Mouse (Mus musculus) G1E (cell line): ENCODE measurements around the gene Nt5c3b. TPM values are rescaled to one million over a fixed set of nuclear protein-coding genes. Genes with fewer than 3 reads are reported as not detected.

Source experiments
- ATAC-seq: 2 replicates; pipeline ENCODE4 v1.8.0; 2016; ENCODE audit warnings: mild to moderate bottlenecking; ENCODE audit not compliant: insufficient number of reproducible peaks, poor library complexity, low FRiP score, severe bottlenecking; ENCODE audit errors: extremely low read depth
- DNase-seq: peaks from one replicate; pipeline ENCODE4 v3.0.0; 2012; ENCODE audit warnings: low spot score
- H3K27me3 ChIP-seq: 2 replicates; pipeline ENCODE4 v1.6.1; 2012; ENCODE audit warnings: mild to moderate bottlenecking, low read length, inconsistent platforms; ENCODE audit not compliant: insufficient read depth
- H3K36me3 ChIP-seq: replicated peaks from 2 replicates; pipeline ENCODE3; 2012; ENCODE audit warnings: mild to moderate bottlenecking, inconsistent platforms
- H3K4me1 ChIP-seq: 2 replicates; pipeline ENCODE4 v1.6.1; 2012; ENCODE audit warnings: low read depth, low read length, inconsistent platforms, mixed read lengths; ENCODE audit not compliant: insufficient read depth
- H3K4me3 ChIP-seq: 2 replicates; pipeline ENCODE4 v1.5.1; 2012; ENCODE audit warnings: low read depth, mild to moderate bottlenecking, inconsistent platforms, low read length, moderate library complexity, mixed read lengths
- H3K9me3 ChIP-seq: replicated peaks from 2 replicates; pipeline ENCODE4 v1.6.1; 2012; ENCODE audit warnings: inconsistent platforms
- CTCF ChIP-seq: IDR thresholded peaks from 2 replicates; pipeline ENCODE4 v1.5.1; 2012; ENCODE audit warnings: low read depth, low read length, inconsistent platforms, mixed read lengths
- GATA1 ChIP-seq: IDR thresholded peaks from 2 replicates; pipeline ENCODE4 v1.6.1; 2012; ENCODE audit warnings: borderline replicate concordance, low read length, inconsistent platforms, mixed read lengths
- GATA2 ChIP-seq: IDR thresholded peaks from 2 replicates; pipeline ENCODE4 v1.6.1; 2012; ENCODE audit warnings: low read depth, low read length, inconsistent platforms, borderline replicate concordance
- POLR2AphosphoS5 ChIP-seq: IDR thresholded peaks from 2 replicates; pipeline ENCODE4 v1.6.1; 2012; ENCODE audit warnings: low read depth, low read length, inconsistent platforms; ENCODE audit not compliant: insufficient replicate concordance
- TAL1 ChIP-seq: conservative IDR thresholded peaks from 2 replicates; pipeline ENCODE4 v1.6.1; 2012; ENCODE audit warnings: low read depth, low read length, inconsistent platforms, mixed read lengths
- polyA plus RNA-seq: library from polyadenylated mRNA; stranded (reverse); fragments of >175 nt; gene quantifications from 2 replicates; pipeline ENCODE4 v1.2.3, GENCODE M21; 2012
- total RNA-seq, 2 experiments: library from RNA; stranded (forward) in 1 of 2; stranded (reverse) in 1 of 2; fragments of 200-1000 nt in 1 of 2; fragments of >200 nt in 1 of 2; fragmentation: Nextera tagmentation in 1 of 2; gene quantifications; 2 replicates each; pipeline ENCODE4 v1.2.3; 2014 to 2017

The Nt5c3b gene
- total and polyA plus RNA-seq, 3 experiments = 13.3 to 41.2 (median 19.1) TPM

DNA sequence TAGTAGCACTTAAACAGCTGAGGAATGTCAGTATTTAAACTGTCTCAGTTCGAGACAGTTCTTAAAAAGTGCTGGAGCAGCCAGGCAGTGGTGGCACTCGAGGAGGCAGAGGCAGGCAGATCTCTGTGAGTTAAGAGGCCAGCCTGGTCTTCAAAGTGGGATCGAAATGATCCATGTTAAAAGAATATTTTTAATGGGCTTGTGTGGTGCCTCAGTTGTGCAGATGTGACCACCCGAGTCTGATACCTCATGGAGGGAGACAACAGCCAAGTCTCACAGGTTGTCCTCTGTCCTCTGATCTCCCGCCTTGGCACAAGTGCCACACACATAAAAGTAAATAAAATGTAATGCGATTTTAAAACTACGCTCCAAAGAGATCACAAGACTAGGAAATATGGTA lies 43.1 kb downstream of the Nt5c3b start:
- H3K27me3 ChIP-seq = peaks cover 51% of the 10 kb centered on the region
- H3K4me3 ChIP-seq = no peak overlapping the region
- no peak for TF ChIP-seq CTCF
- TF ChIP-seq GATA1 = no peak
- TF ChIP-seq TAL1 = no peak
- no peak for TF ChIP-seq GATA2
- TF ChIP-seq POLR2AphosphoS5 = no peak
- peaks cover 10% of the 10 kb centered on the region for H3K4me1 ChIP-seq
- ATAC-seq (no peak), DNase-seq (no peak)
- H3K36me3 ChIP-seq = no peaks in the 10 kb centered on the region
- H3K9me3 ChIP-seq = no peaks in the 10 kb centered on the region

DNA sequence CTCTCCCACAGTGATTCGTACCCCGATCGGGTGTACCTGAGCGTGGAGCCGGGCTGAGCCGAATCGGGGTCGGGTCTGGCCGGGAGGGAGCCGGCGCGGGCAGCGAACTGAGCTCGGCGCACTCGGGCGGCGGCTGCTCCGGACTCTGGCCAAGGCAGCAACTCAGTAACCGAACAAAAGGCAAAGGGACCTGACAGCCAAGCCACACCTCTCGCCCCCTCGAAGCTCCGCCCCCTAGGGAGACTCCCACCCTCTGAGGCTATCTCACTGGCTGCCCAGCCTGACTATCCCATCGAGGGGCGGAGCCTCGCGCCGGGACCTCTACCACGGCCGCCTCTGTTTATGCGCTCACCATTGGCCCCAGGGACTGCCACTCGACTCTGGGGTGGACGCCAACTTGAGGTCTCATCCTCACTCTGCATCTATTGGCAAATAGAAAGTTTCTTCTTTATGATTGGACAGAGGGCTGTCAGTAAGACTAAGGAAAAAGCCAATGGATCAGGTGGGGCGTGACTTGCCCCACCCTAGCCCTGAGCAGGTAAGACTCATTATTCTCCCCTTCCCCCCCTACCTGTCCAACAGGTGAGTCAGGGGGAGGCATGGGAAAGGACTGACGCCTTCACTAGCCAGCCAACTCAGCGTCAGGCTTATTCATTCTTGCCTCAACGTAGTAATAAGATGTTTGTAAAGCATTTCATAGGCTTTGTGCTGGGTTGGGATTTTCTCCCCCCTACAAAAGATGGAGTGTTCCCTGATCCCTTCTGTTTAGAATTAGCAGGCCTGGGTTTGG lies 43.8 kb downstream of the Nt5c3b start, which contains the start of gene Jup:
Gene Jup, minus strand, starts transcription at position 164 of the 790 bp plus-strand sequence.
- DNase-seq (no peak), ATAC-seq (no peak)
- H3K4me1 ChIP-seq = peaks cover 10% of the 10 kb centered on the region
- no peaks in the 10 kb centered on the region for H3K36me3 ChIP-seq
- no peaks in the 10 kb centered on the region for H3K9me3 ChIP-seq
- peaks cover 56% of the 10 kb centered on the region for H3K27me3 ChIP-seq
- TF ChIP-seq GATA1 (no peak), POLR2AphosphoS5 (no peak), TAL1 (no peak), GATA2 (no peak), CTCF (no peak)
- no peak within 1 kb of the TSS; the same call in 1 of the 2 replicates for H3K4me3 ChIP-seq

DNA sequence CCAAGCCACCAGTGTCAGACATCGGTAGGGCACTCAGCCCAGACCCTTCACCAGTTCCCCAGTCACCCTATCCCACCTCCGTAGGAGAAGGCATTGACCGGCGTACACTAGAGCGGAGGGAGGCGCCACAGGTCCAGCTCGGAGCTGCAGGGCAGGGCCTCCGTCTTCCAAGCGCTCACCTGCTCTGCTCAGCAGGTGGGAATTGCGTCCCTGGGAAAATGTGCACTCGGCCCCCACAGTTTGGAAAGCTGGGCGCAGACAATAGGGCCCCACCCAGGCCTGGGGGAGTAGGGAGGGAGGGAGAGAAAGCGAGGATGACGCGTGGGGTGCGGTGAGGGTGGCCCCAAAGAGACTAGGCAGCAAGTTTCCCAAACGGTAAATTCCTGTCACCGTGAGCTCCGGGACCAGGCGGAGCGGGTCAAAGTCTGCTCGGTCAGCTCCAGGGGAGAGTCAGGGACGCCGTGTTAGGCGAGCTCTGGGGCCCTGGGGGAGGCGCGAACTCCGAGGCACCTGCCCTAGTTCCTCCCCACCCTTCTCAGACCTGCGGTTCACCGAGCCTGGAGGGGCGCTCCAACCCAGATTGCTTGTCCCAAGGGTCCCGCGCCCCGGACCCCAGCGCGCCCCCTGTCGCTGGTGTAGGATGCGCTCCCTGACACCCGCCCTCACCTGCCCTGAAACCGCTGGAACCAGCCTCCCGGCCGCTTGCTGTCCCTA lies 44.6 kb downstream of the Nt5c3b start:
- no peak for TF ChIP-seq TAL1
- TF ChIP-seq CTCF = no peak
- no peak for TF ChIP-seq GATA2
- no peak for TF ChIP-seq POLR2AphosphoS5
- TF ChIP-seq GATA1 = no peak
- Histone ChIP-seq H3K36me3 (no peaks in the 10 kb centered on the region), H3K9me3 (no peaks in the 10 kb centered on the region), H3K4me1 (peaks cover 6% of the 10 kb centered on the region), H3K4me3 (no peak overlapping the region; the same call in 1 of the 2 replicates), H3K27me3 (peaks cover 57% of the 10 kb centered on the region)
- ATAC-seq = no peak
- no peak for DNase-seq

DNA sequence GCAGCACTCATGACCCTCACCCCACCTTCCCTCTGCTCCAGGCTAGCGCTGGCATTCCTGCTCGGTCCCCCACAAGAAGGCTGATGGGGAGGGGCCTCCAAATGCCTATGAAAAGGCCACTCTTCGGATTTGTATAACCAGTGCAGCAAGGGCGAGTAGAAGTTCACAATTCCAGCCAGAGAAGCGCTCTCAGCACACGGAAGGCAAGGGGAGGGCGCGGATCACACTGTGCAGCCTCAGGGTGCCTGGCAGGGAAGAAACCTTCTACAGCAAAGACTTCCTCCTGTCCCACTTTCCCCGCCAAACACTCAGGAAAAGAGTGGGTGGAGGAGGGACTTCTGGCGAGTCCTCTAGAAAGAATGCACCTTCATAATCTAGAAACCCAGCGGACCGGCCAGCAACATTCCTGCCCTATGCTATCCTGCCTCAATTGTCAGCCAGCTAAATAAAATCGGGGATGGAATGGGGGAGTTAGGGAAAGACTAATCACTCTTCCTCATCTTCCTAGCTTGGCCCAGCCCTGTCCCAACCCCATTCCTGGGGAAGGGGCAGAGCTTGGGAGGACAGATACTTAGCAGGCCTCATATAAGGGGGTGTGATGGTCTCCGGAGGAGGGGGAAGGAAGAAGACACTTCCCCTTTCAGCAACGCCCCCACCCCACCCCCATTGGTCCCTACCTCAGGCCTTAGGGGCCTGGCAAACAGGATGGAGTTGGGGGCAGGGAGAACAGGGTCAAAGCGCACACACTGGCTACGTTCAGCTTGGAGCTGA lies 45.6 kb downstream of the Nt5c3b start:
- H3K36me3 ChIP-seq = no peaks in the 10 kb centered on the region
- peaks cover 57% of the 10 kb centered on the region for H3K27me3 ChIP-seq
- DNase-seq (no peak), ATAC-seq (no peak)
- H3K9me3 ChIP-seq = no peaks in the 10 kb centered on the region
- peaks cover 5% of the 10 kb centered on the region; the same call in 1 of the 2 replicates for H3K4me1 ChIP-seq
- no peak overlapping the region for H3K4me3 ChIP-seq
- no peak for TF ChIP-seq CTCF
- TF ChIP-seq GATA1 = no peak
- no peak for TF ChIP-seq POLR2AphosphoS5
- no peak for TF ChIP-seq TAL1
- TF ChIP-seq GATA2 = no peak

DNA sequence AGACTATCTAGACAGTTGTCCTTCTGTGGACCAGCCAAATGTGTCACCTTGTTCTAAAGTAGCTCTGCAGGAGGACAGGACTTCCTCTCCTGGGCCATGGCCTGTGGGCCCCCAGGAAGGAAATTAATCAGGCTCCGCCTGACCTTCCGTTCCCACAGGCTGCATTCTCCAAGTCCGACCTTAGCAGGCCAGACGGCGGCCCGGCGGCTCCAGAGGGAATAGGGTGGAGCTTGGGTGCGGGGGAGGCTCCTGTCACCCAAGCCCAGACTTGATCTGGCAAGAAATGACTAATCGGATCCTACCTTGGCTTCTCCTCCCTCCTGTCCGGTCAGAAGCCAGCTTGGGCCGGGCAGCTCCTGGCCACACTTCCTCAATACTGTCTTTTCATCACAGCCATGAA lies 46.4 kb downstream of the Nt5c3b start:
- TF ChIP-seq CTCF (no peak), POLR2AphosphoS5 (no peak), GATA2 (no peak), TAL1 (no peak), GATA1 (no peak)
- Histone ChIP-seq H3K9me3 (no peaks in the 10 kb centered on the region), H3K36me3 (no peaks in the 10 kb centered on the region), H3K27me3 (peaks cover 62% of the 10 kb centered on the region), H3K4me1 (peaks cover 5% of the 10 kb centered on the region; the same call in 1 of the 2 replicates), H3K4me3 (no peak overlapping the region)
- ATAC-seq (no peak), DNase-seq (no peak)
